Mouse (Mus musculus) intestine, embryonic 15.5 days (tissue): Measurements from ENCODE around the gene Cpsf4l. TPM values are rescaled to one million over a fixed set of nuclear protein-coding genes. Genes with fewer than 3 reads are reported as not detected.
A peak's percentile ranks its signal among the peaks of the same experiment; 100 is the strongest.

Source experiments
- ATAC-seq: fragments of 200-750 bp; cut with Nextera tagmentation; 2 replicates; pipeline ENCODE4 v1.8.0; 2017; ENCODE audit warnings: moderate TSS enrichment, moderate library complexity
- H3K27ac ChIP-seq: fragments of 300-500 bp; sonication (generic); 2 replicates; pipeline ENCODE4 v1.5.1; 2015; ENCODE audit warnings: mild to moderate bottlenecking, inconsistent platforms
- H3K27me3 ChIP-seq: fragments of 300-500 bp; sonication (generic); replicated peaks from 2 replicates; pipeline ENCODE4 v1.6.1; 2015; ENCODE audit warnings: inconsistent platforms
- H3K36me3 ChIP-seq: fragments of 300-500 bp; sonication (generic); 2 replicates; pipeline ENCODE4 v1.6.1; 2015; ENCODE audit warnings: inconsistent platforms
- H3K4me1 ChIP-seq: fragments of 300-500 bp; sonication (generic); replicated peaks from 2 replicates; pipeline ENCODE4 v1.6.1; 2015; ENCODE audit warnings: inconsistent platforms
- H3K4me2 ChIP-seq: fragments of 300-500 bp; sonication (generic); replicated peaks from 2 replicates; pipeline ENCODE4 v1.6.1; 2015; ENCODE audit warnings: mild to moderate bottlenecking, inconsistent platforms
- H3K4me3 ChIP-seq: fragments of 300-500 bp; sonication (generic); replicated peaks from 2 replicates; pipeline ENCODE4 v1.5.1; 2015; ENCODE audit warnings: inconsistent platforms
- H3K9ac ChIP-seq: fragments of 300-500 bp; sonication (generic); 2 replicates; pipeline ENCODE4 v1.6.1; 2015; ENCODE audit warnings: inconsistent platforms
- H3K9me3 ChIP-seq: fragments of 300-500 bp; sonication (generic); 2 replicates; pipeline ENCODE4 v1.6.1; 2016; ENCODE audit warnings: inconsistent platforms
- WGBS: fragments of 180-500 bp; shearing (Covaris S2); methylation state at CpG from one replicate; pipeline ENCODE4 v1.1.7; 2015; 5-methylcytosine and 5-hydroxymethylcytosine counted together
- polyA plus RNA-seq: library from polyadenylated mRNA; unstranded; fragments of >200 nt; fragmentation: Nextera tagmentation; extraction: Ambion mirVana; gene quantifications from 2 replicates; pipeline ENCODE4 v1.2.1, GENCODE M21; 2015

Gene Cpsf4l
- polyA plus RNA-seq, 1 experiment from 2014 or later, result not detected

DNA sequence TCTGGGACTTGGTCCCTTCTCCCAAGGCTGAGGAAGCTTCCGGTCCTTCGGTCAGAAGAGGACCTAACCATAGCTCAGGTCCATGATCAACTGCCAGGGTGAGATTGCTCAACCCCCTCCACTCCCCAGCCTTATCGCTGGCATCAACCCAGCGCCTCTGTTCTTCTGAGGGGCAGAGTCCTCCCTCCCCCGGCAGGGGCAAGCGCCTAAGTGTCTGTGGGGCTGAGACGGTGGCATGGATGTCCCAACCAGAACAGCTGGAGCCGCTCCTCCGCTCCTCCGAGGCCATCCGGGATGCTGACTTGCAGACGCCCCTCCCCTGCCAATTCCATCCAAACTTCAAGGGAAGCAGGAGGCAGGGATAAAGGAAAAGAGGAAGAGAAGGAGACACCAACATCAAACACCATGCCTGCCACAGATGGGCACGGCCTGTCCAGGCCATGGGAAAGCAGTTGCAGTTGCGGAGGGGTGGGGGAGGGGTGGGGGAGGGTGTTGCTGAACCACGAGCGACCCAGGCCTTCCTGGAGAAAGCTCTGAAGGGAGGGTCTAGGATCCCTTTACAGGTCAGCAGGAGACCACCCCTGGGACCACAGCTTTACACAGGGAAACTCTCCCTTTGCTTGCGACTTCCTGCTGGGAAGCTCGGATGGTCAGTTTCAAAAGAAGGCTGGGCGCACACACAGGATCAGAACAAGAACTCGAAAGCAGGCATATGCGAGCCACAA, 39.1 kb upstream of the Cpsf4l start:
- peak overlapping the region; percentile 92 for H3K9ac ChIP-seq
- no peaks in the 10 kb centered on the region for H3K36me3 ChIP-seq
- peak; percentile 11 for ATAC-seq
- H3K27ac ChIP-seq, result peak overlapping the region; percentile 96
- H3K4me3 ChIP-seq, result peak overlapping the region; percentile 88
- H3K4me1 ChIP-seq, result peaks cover 37% of the 10 kb centered on the region
- H3K9me3 ChIP-seq, result no peaks in the 10 kb centered on the region
- H3K4me2 ChIP-seq, result peak overlapping the region; percentile 84
- no peaks in the 10 kb centered on the region for H3K27me3 ChIP-seq
- WGBS, result 4% methylated on average over 21 of the region's 21 CpGs

- Histone ChIP-seq H3K9ac (peak overlapping the region; percentile 92), H3K36me3 (peaks cover 5% of the 10 kb centered on the region; the same call in 1 of the 2 replicates), H3K9me3 (no peaks in the 10 kb centered on the region), H3K27me3 (no peaks in the 10 kb centered on the region), H3K4me1 (peaks cover 37% of the 10 kb centered on the region), H3K27ac (peak overlapping the region; percentile 96), H3K4me3 (peak overlapping the region; percentile 88), H3K4me2 (peak overlapping the region; percentile 84)
- no peak for ATAC-seq
- WGBS, result 67% methylated on average over 11 of the region's 11 CpGs
Observed at GRCm38 (mm10) chr11:113747725-113748380, 38.0 kb upstream of the Cpsf4l start.

GRCm38 (mm10) chr11:113747056-113747455, 37.2 kb upstream of the Cpsf4l start:
- Histone ChIP-seq H3K36me3 (peaks cover 5% of the 10 kb centered on the region; the same call in 1 of the 2 replicates), H3K9me3 (no peaks in the 10 kb centered on the region), H3K4me3 (peak overlapping the region; percentile 13), H3K4me1 (peaks cover 32% of the 10 kb centered on the region), H3K9ac (peak overlapping the region; percentile 92; the same call in 1 of the 2 replicates), H3K27ac (peak overlapping the region; percentile 28; the same call in 1 of the 2 replicates), H3K27me3 (no peaks in the 10 kb centered on the region), H3K4me2 (peak overlapping the region; percentile 84)
- 39% methylated on average over 16 of the region's 16 CpGs for WGBS
- no peak for ATAC-seq

DNA sequence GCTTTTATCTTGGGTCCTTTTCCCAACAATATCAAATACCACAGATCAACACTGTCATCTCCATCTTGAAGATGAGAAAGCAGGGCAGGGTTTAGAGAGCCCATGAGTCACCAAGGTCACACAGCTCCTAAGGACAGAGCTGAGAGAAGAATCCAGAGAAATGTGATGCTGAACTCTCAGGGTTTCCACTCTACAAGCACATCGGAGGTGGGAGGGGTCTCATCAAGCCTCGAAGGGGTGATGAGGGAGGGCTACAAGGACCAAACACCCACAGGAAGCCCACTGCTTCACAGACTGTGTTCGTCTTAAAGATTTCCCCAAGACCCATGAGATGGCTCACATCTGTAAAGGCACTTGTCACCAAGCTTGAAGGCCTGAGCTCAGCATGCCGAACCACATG, 36.1 kb upstream of the Cpsf4l start:
- Histone ChIP-seq H3K4me2 (no peak overlapping the region), H3K4me1 (peaks cover 30% of the 10 kb centered on the region), H3K27me3 (no peaks in the 10 kb centered on the region), H3K27ac (no peak overlapping the region), H3K9me3 (no peaks in the 10 kb centered on the region), H3K36me3 (peaks cover 5% of the 10 kb centered on the region; the same call in 1 of the 2 replicates), H3K4me3 (no peak overlapping the region), H3K9ac (no peak overlapping the region)
- ATAC-seq, result no peak
- WGBS, result 73% methylated on average over 4 of the region's 4 CpGs

GRCm38 (mm10) chr11:113742998-113743397, 33.2 kb upstream of the Cpsf4l start:
- peaks cover 39% of the 10 kb centered on the region for H3K4me1 ChIP-seq
- no peak overlapping the region for H3K9ac ChIP-seq
- H3K4me2 ChIP-seq, result no peak overlapping the region
- no peaks in the 10 kb centered on the region for H3K9me3 ChIP-seq
- no peak overlapping the region for H3K27ac ChIP-seq
- no peak overlapping the region for H3K4me3 ChIP-seq
- H3K27me3 ChIP-seq, result no peaks in the 10 kb centered on the region
- WGBS, result 86% methylated on average over 1 of the region's 1 CpGs
- peaks cover 7% of the 10 kb centered on the region; the same call in 1 of the 2 replicates for H3K36me3 ChIP-seq
- no peak for ATAC-seq

DNA sequence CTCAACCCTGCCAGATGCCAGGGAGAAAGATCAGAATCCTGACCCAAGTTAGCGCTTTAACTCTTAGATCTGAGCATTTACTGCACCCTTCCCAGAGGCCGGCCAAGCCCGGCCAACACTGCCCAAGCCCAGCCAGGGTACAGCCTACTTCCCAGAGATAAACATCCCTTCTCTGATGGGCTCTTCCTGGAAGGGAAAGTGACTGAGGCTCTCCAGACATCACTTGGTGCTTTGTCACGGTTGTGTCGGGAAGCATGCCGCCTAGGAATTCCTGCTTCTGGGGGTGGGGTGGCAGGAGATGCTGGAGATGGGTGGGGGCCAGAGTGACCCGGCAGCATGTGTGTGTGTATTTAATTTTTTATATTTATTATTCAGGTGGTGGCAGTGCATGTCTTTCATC, 30.3 kb upstream of the Cpsf4l start:
- Histone ChIP-seq H3K9me3 (no peaks in the 10 kb centered on the region), H3K4me2 (no peak overlapping the region), H3K27me3 (no peaks in the 10 kb centered on the region), H3K4me3 (no peak overlapping the region), H3K36me3 (peaks cover 7% of the 10 kb centered on the region; the same call in 1 of the 2 replicates), H3K27ac (0 out of 2 replicates have a peak overlapping the region, but pooled peaks have one; percentile 0), H3K4me1 (peaks cover 45% of the 10 kb centered on the region), H3K9ac (no peak overlapping the region)
- no peak for ATAC-seq
- 34% methylated on average over 7 of the region's 7 CpGs for WGBS

DNA sequence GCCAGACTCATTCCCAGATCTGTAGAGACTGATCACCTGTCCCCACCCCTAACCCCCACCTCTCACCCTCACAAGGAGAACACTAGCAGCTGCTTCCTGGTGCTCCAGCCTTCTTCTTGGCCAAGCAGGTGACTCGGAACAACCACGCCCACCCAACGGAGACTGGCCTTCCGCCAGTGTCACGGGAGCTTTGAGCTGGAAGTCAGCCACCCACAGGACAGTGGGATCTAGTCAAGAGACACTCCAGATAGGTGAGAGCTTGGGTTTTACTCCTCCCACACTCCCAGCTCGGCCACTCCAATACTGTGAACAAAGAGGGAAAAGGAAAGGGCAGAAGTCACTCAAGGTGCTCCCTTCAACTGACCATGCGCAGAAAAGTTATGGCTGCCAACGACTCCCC, 29.4 kb upstream of the Cpsf4l start:
- 66% methylated on average over 8 of the region's 8 CpGs for WGBS
- ATAC-seq, result peak; percentile 36; the same call in 1 of the 2 replicates
- peaks cover 7% of the 10 kb centered on the region; the same call in 1 of the 2 replicates for H3K36me3 ChIP-seq
- no peaks in the 10 kb centered on the region for H3K9me3 ChIP-seq
- no peak overlapping the region for H3K9ac ChIP-seq
- H3K4me2 ChIP-seq, result no peak overlapping the region
- H3K27me3 ChIP-seq, result no peaks in the 10 kb centered on the region
- 0 out of 2 replicates have a peak overlapping the region, but pooled peaks have one; percentile 0 for H3K27ac ChIP-seq
- no peak overlapping the region for H3K4me3 ChIP-seq
- peaks cover 54% of the 10 kb centered on the region for H3K4me1 ChIP-seq

- no peak overlapping the region for H3K27ac ChIP-seq
- H3K9me3 ChIP-seq, result no peaks in the 10 kb centered on the region
- H3K4me3 ChIP-seq, result no peak overlapping the region
- H3K4me2 ChIP-seq, result no peak overlapping the region
- no peak for ATAC-seq
- no peaks in the 10 kb centered on the region for H3K27me3 ChIP-seq
- 71% methylated on average over 8 of the region's 8 CpGs for WGBS
- H3K4me1 ChIP-seq, result peaks cover 67% of the 10 kb centered on the region
- H3K9ac ChIP-seq, result no peak overlapping the region
- H3K36me3 ChIP-seq, result 0 out of 2 replicates have a peak, but pooled peaks cover 2% of the 10 kb centered on the region
Observed at GRCm38 (mm10) chr11:113737912-113738311, 28.1 kb upstream of the Cpsf4l start.

DNA sequence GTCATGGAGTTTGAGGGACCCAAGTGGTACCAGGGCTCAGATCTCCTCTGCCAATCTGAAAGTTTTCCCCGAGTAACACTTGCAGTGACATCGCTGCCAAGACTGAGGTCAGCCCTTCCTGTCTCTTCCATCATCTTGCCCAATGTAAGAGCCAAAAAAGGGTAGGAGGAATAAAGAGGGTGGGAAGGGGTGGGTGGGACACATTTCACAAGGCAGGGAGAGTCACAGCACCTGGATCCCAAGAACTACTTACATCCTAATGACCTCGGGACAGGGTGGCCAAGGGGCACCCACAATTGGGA, 27.7 kb upstream of the Cpsf4l start:
- H3K27me3 ChIP-seq, result no peaks in the 10 kb centered on the region
- H3K9me3 ChIP-seq, result no peaks in the 10 kb centered on the region
- no peak for ATAC-seq
- no peak overlapping the region for H3K9ac ChIP-seq
- H3K27ac ChIP-seq, result no peak overlapping the region
- H3K36me3 ChIP-seq, result 0 out of 2 replicates have a peak, but pooled peaks cover 2% of the 10 kb centered on the region
- WGBS, result 70% methylated on average over 3 of the region's 3 CpGs
- H3K4me1 ChIP-seq, result peaks cover 70% of the 10 kb centered on the region
- H3K4me2 ChIP-seq, result no peak overlapping the region
- no peak overlapping the region for H3K4me3 ChIP-seq

- Histone ChIP-seq H3K4me1 (peaks cover 70% of the 10 kb centered on the region), H3K36me3 (0 out of 2 replicates have a peak, but pooled peaks cover 2% of the 10 kb centered on the region), H3K9me3 (no peaks in the 10 kb centered on the region), H3K27me3 (no peaks in the 10 kb centered on the region), H3K4me3 (no peak overlapping the region), H3K27ac (no peak overlapping the region), H3K4me2 (no peak overlapping the region), H3K9ac (no peak overlapping the region)
- WGBS, result 71% methylated on average over 11 of the region's 11 CpGs
- no peak for ATAC-seq
Observed at GRCm38 (mm10) chr11:113736848-113737552, 27.2 kb upstream of the Cpsf4l start.

- WGBS, result 45% methylated on average over 6 of the region's 6 CpGs
- H3K4me3 ChIP-seq, result no peak overlapping the region
- no peaks in the 10 kb centered on the region for H3K36me3 ChIP-seq
- no peak overlapping the region for H3K9ac ChIP-seq
- peak; percentile 61 for ATAC-seq
- H3K9me3 ChIP-seq, result no peaks in the 10 kb centered on the region
- no peaks in the 10 kb centered on the region for H3K27me3 ChIP-seq
- H3K4me2 ChIP-seq, result no peak overlapping the region
- peaks cover 70% of the 10 kb centered on the region for H3K4me1 ChIP-seq
- peak overlapping the region; percentile 72 for H3K27ac ChIP-seq
Observed at GRCm38 (mm10) chr11:113735151-113735550, 25.3 kb upstream of the Cpsf4l start.
